Mouse (Mus musculus) mature B cell (primary cell): ENCODE data around the gene Lrtm2.

Source experiments
- in situ Hi-C: fragments of 300-500 bp; cut with MboI; formaldehyde crosslinking; loops from 2 replicates; pipeline ENCODE4 v1.14.3; 2019

Lrtm2 gene

DNA sequence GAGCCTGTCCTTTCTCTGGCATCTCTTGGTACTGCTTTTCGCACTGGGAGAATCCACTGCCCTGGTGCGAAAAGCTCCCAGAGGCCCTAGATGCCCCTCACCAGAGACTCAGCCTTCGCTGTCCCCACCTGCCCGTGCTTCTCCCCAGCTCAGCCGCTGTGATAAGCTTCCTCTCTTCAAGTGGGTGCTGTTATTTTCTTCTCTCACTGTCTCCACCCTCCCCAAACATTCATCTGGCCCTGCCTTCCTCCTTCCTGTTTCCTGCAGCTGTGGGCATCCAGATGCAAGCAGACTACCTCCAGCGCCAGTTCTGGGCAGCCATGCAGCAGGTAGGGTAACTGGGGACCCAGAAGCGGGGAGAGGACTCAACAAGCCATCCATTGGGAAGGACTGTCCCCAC is 5.6 kb upstream of the Lrtm2 start:
- in situ Hi-C loops = no loop called here

GRCm38 (mm10) chr6:119333831-119334230 is 3.3 kb upstream of the Lrtm2 start:
- in situ Hi-C loops = no loop called here

DNA sequence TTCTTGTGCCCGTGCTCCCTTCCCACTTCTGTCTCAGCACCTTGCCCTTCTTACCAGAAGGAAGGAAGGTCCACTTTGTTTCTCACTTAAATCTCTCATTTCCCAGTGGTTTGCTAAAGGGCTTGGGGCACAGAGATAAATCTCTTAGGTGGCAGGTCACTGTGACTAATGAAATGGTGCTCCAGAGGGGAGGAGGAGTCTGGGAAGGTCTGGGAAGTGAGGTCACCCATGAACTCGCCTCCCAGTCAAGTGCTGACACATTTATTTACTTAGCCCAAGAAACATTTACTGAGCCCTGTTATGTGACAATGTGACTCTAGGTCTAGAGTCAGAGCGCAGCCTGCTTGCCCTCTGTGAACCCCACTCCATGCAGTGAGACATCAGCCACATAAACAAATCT is 2.6 kb upstream of the Lrtm2 start:
- in situ Hi-C loops = no loop called here

DNA sequence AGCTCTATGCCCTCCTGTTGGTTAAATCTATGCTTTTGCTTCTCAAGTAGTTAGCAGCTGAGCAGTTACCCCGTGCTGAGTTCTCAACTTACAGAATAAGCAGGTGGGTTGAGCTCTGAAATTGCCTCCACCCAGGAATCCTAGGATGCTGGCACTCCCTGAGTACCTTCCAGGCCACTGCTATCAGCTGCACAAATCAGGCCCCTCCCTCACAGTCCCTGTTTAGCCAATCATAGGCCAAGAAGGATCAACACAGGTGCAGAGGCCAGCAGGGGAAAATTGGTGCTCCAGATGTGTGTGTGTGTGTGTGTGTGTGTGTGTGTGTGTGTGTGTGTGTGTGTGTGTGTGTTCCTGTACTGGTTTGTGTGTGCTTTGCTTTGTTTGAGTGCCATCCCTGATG is 1.5 kb upstream of the Lrtm2 start:
- in situ Hi-C loops = no loop called here

DNA sequence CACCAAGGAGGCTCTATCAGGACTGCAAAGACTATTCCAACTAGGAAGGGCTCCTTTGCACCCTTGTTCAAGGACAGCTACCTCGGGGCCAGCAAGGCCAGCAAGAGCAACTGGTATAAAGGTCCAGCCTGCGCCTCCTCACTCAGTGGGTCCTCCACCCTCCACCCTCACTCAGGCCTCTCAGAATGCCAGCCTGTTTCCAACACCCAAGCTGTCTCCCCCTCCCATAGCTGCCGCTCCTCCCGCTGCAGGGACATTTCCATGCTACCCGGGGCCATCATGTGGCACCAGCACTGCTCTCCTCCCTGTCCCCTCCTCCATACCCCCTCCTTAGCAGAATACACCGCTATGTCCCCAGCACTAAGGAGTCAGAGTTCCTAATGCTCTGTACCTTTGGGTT is 630 bp downstream of the Lrtm2 start:
- in situ Hi-C loops = no loop called here

- in situ Hi-C loops = no loop called here
Observed at GRCm38 (mm10) chr6:119329215-119329714, 1.3 kb downstream of the Lrtm2 start.

DNA sequence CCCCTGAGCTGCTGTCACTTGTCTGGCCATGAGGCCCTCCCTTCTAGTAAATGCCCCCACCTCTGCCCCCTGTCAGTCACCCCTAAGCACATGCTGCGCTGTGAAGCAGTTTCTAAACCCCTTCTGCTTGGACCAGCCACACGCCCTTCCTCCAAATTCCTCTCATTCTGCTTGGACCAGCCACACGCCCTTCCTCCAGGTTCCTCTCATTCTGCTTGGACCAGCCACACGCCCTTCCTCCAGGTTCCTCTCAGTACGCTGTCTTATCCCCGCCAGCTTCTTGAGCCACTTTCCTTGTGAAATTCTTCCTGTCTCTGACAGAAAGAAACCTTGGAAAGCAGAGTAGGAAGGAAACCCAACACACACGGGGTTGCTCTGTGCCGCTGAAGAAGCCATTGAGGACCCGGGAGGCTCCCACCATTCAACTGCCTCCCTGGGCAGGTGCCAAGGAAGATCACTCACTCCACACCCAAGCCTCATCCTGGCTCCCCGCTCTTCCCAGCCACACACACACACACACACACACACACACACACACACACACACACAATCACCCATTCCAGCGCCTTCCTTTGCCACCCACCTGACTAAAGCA is 1.9 kb downstream of the Lrtm2 start:
- in situ Hi-C loops = no loop called here

- in situ Hi-C loops = no loop called here
Observed at GRCm38 (mm10) chr6:119326541-119326940, 4.0 kb downstream of the Lrtm2 start.

DNA sequence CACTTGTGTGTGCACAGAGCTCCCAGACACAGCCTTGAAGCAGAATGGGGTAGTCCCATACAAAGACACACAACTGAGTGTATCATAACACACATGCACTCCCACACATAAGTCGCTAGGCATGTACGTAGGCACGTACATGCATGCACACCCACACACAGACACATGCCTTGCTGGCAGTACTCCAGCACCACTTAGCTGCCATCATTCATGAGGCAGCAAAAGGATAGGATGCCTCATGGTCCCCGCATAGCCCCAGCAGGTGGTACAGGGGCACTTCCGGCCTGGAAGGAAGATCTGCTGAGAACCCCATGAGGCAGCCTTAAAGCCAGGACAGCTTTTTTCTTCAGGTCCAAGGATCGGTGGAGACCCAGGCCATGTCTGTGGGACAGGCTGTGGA is 4.6 kb downstream of the Lrtm2 start:
- in situ Hi-C loops = no loop called here

DNA sequence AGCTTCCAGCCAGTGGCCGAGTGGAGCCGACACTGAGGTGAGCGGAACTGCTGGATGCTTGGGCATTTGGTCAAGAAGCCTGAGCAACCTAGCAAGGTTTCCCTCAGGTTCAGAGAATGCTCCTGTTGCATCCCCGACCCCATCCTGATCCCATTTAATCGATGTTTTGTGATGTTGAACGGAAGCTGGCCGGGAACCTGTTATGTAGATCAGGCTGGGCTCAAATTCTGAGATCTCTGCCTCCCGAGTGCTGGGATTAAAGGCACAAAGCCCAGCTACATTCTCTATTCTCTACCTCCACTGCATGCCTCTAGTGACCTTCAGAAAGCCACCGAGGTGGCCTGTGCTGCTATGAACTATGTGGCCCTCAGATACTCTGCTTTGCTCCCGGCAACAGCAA is 5.8 kb downstream of the Lrtm2 start:
- in situ Hi-C loops = no loop called here

- in situ Hi-C loops = no loop called here
Observed at GRCm38 (mm10) chr6:119321752-119322151, 8.8 kb downstream of the Lrtm2 start.

DNA sequence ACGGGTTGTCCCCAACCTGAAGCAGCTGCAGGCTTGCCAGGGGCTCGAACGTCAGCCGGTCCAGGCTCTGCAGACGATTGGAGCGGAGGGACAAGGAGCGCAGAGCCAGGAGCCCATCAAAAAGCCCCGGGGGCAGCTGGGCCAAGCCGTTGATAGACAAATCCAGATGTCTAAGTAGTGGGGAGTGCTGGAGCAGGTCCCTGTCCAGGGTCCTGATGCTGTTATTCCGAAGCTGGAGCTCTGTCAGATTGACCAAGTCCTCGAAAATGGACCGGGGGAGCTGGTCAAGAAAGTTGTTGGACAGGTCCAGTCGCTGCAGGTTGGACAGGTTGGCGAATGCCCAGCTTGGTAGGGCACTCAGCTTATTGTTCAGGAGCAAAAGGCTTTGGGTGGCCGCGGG is 10.1 kb downstream of the Lrtm2 start:
- in situ Hi-C loops = no loop called here

- in situ Hi-C loops = no loop called here
Observed at GRCm38 (mm10) chr6:119319358-119319757, 11.2 kb downstream of the Lrtm2 start.

- in situ Hi-C loops = no loop called here
Observed at GRCm38 (mm10) chr6:119318732-119319131, 11.8 kb downstream of the Lrtm2 start.

- in situ Hi-C loops = no loop called here
Observed at GRCm38 (mm10) chr6:119314751-119315476, 15.7 kb downstream of the Lrtm2 start.

- in situ Hi-C loops = no loop called here
Observed at GRCm38 (mm10) chr6:119313588-119314375, 16.8 kb downstream of the Lrtm2 start.

- in situ Hi-C loops = no loop called here
Observed at GRCm38 (mm10) chr6:119313096-119313495, 17.5 kb downstream of the Lrtm2 start.

DNA sequence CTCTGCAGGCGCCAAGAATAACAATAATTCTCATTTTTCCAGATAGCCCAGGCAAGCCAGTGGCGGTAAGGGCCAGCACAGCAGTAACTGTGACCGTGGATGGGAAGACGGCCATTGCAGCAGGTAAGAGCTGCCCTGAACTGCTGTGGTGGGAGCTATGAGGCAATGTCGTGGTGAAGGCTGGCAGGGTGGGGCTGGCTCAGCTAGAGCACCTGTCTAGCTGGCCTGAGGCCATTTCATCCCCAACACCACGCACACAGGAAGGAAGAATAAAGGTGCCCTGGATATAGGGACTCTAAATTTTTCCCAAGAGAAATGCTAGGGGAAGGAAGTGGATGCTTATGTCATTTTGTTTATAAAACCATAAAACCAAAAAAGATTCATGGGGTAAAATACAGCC is 18.2 kb downstream of the Lrtm2 start:
- in situ Hi-C loops = no loop called here

DNA sequence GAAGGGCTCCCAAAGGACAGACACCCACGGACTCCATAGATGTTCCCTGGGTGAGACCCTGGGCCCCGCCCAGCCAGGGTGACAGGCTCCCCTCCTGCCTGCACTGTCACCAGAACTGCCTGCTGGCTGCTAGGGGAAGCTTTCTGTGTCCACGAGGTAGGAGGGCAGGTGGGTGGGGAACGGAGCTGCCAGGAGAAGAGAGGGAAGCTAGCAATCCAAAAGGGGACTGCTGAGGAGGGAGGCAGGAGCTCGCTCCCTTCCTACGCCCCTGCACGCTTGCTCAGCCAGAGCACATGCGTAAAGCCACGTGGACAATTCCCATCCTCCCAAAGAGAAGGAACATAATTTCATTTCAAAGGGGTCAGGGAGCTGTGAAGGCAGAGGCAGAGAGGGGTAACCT is 20.4 kb downstream of the Lrtm2 start:
- in situ Hi-C loops = no loop called here

GRCm38 (mm10) chr6:119307867-119308413 is 22.6 kb downstream of the Lrtm2 start:
- in situ Hi-C loops = no loop called here

GRCm38 (mm10) chr6:119303331-119303730 is 27.2 kb downstream of the Lrtm2 start:
- in situ Hi-C loops = no loop called here

GRCm38 (mm10) chr6:119301310-119301709 is 29.3 kb downstream of the Lrtm2 start:
- in situ Hi-C loops = no loop called here

GRCm38 (mm10) chr6:119280761-119281160 is 49.8 kb downstream of the Lrtm2 start:
- in situ Hi-C loops = no loop called here
